Mouse (Mus musculus): Measurements from ENCODE around the gene Gm17349.
"Not testable (repeated sequence)": the region's sequence is repeated elsewhere in the genome, so short reads cannot be mapped to it uniquely, and the experiment has no call there.

Gene Gm17349

GRCm38 (mm10) chr15:99717386-99718334, 12.4 kb upstream of the Gm17349 start, which contains the start of gene Gpd1:
Gpd1 (plus strand) TSS chr15:99717515.
- DNase-seq = peak; percentile 81 to 84

GRCm38 (mm10) chr15:99716814-99717213, 11.5 kb upstream of the Gm17349 start:
- DNase-seq = peak in 1 of 2 experiments; percentile 38

GRCm38 (mm10) chr15:99715982-99716746, 10.9 kb upstream of the Gm17349 start:
- no peak for DNase-seq

GRCm38 (mm10) chr15:99715361-99715865, 10.1 kb upstream of the Gm17349 start:
- peak in 1 of 2 experiments; percentile 50 for DNase-seq

- DNase-seq = peak; percentile 87 to 89
Observed at GRCm38 (mm10) chr15:99714858-99715257, 9.6 kb upstream of the Gm17349 start.

GRCm38 (mm10) chr15:99714206-99714605, 8.9 kb upstream of the Gm17349 start:
- no peak for DNase-seq

- DNase-seq = no peak
Observed at GRCm38 (mm10) chr15:99713569-99713968, 8.3 kb upstream of the Gm17349 start.

- DNase-seq = no peak
Observed at GRCm38 (mm10) chr15:99712666-99713559, 7.6 kb upstream of the Gm17349 start.

GRCm38 (mm10) chr15:99711491-99711890, 6.2 kb upstream of the Gm17349 start:
- no peak for DNase-seq

- no peak for DNase-seq
Observed at GRCm38 (mm10) chr15:99710221-99711190, 5.2 kb upstream of the Gm17349 start.

GRCm38 (mm10) chr15:99708176-99708575, 2.9 kb upstream of the Gm17349 start:
- DNase-seq = no peak

GRCm38 (mm10) chr15:99704881-99705280, 409 bp downstream of the Gm17349 start:
- no peak for DNase-seq

- DNase-seq = no peak
Observed at GRCm38 (mm10) chr15:99704041-99704681, 1.1 kb downstream of the Gm17349 start.

GRCm38 (mm10) chr15:99703676-99704040, 1.6 kb downstream of the Gm17349 start:
- no peak for DNase-seq

- DNase-seq = no peak
Observed at GRCm38 (mm10) chr15:99703104-99703503, 2.2 kb downstream of the Gm17349 start.

- peak; percentile 96 to 97 for DNase-seq
Observed at GRCm38 (mm10) chr15:99701999-99702900, 3.0 kb downstream of the Gm17349 start, which contains the start of gene Smarcd1. Smarcd1 (plus strand) TSS chr15:99702129.

- DNase-seq = not testable (repeated sequence)
Observed at GRCm38 (mm10) chr15:99701640-99701998, 3.7 kb downstream of the Gm17349 start.

- DNase-seq = no peak
Observed at GRCm38 (mm10) chr15:99700219-99701106, 4.8 kb downstream of the Gm17349 start.
